Mouse (Mus musculus): ENCODE results near the gene Mastl. TPM values are rescaled to one million over a fixed set of nuclear protein-coding genes. Genes with fewer than 3 reads are reported as not detected.

The Mastl gene
- polyA plus RNA-seq, 1 experiment from 2014 or later, result 15.7 TPM

DNA sequence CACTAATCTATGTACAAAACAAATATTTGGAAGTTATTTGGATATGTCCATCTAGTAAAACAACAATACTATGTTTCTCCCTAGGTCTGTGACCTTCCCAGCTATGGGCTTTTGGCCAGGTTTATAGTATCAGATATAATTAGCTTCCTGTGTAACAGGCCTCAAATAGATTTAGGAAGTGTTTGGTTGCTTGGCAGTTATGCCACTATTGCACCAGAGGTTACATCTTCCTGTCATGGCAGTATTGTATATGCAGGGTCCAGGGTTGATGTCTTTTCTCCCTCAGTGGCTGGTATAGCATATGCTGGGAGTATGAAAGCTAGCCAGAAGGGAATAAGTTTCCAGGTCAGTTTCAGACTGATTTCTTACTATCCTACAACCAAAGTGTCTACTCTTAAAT lies 53.6 kb downstream of the Mastl start:
- Histone ChIP-seq H3K27ac (ENCODE audit: low read depth, low read length) (no peak overlapping the region), H3K36me3 (ENCODE audit: control insufficient read depth, insufficient read depth, low read length) (peaks cover 3% of the 10 kb centered on the region; the same call in 1 of the 2 replicates), H3K4me1 (ENCODE audit: control insufficient read depth, insufficient read depth, low read length) (no peaks in the 10 kb centered on the region), H3K4me2 (replicated peaks; ENCODE audit: low read depth, low read length) (no peak overlapping the region), H3K9ac (ENCODE audit: low read depth, low read length) (no peak overlapping the region), H3K27me3 (ENCODE audit: control insufficient read depth, insufficient read depth, low read length) (no peaks in the 10 kb centered on the region), H3K9me3 (ENCODE audit: control insufficient read depth, low read length) (no peaks in the 10 kb centered on the region), H3K4me3 (ENCODE audit: low read length) (no peak overlapping the region)
- no peak for ATAC-seq (ENCODE audit: low FRiP score, low TSS enrichment)

DNA sequence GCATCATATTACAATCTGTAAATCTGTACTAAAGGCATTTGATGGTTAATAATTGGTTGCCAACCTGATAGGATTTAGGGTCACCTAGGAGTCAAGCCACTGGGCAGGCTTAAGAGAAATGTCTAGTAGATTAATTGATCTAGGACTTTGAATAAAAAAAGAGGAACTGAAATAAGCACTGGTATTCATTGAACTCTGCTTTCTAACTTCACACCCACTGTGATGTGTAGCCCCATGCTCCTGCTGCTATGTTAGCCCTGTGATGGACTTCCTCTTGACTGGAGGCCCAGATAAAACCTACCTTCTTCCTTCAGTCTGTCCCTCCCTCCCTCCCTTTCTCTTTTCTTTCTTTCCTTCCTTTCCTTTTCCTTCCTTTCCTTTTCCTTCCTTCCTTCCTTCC lies 58.8 kb downstream of the Mastl start:
- no peak for ATAC-seq (ENCODE audit: low FRiP score, low TSS enrichment)
- no peaks in the 10 kb centered on the region for H3K4me1 ChIP-seq (ENCODE audit: control insufficient read depth, insufficient read depth, low read length)
- no peak overlapping the region for H3K27ac ChIP-seq (ENCODE audit: low read depth, low read length)
- H3K4me2 ChIP-seq (replicated peaks; ENCODE audit: low read depth, low read length), result no peak overlapping the region
- no peak overlapping the region for H3K9ac ChIP-seq (ENCODE audit: low read depth, low read length)
- no peaks in the 10 kb centered on the region for H3K27me3 ChIP-seq (ENCODE audit: control insufficient read depth, insufficient read depth, low read length)
- no peak overlapping the region for H3K4me3 ChIP-seq (ENCODE audit: low read length)
- H3K9me3 ChIP-seq (ENCODE audit: control insufficient read depth, low read length), result no peaks in the 10 kb centered on the region
- H3K36me3 ChIP-seq (ENCODE audit: control insufficient read depth, insufficient read depth, low read length), result peaks cover 15% of the 10 kb centered on the region

DNA sequence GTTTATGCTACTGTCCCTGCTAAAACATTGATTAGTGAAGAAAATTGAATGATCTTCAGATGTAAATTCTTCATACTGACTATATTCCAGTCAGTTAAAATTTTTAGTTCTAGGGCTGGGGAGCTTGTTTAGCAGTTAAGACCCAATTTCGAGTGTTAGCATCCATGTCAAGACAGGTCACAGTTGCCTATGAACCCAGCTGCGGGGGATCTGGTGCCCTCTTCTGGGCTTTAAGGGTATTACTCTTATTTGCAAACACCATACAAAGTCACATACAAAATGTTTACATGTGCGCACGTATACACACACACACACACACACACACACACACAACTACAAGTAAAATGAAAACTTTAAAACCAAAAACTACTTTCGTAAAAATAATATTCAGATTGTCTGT lies 63.6 kb downstream of the Mastl start:
- peaks cover 41% of the 10 kb centered on the region for H3K36me3 ChIP-seq (ENCODE audit: control insufficient read depth, insufficient read depth, low read length)
- ATAC-seq (ENCODE audit: low FRiP score, low TSS enrichment), result no peak
- no peak overlapping the region for H3K4me2 ChIP-seq (replicated peaks; ENCODE audit: low read depth, low read length)
- no peak overlapping the region for H3K27ac ChIP-seq (ENCODE audit: low read depth, low read length)
- H3K9ac ChIP-seq (ENCODE audit: low read depth, low read length), result no peak overlapping the region
- H3K4me3 ChIP-seq (ENCODE audit: low read length), result no peak overlapping the region
- H3K9me3 ChIP-seq (ENCODE audit: control insufficient read depth, low read length), result no peaks in the 10 kb centered on the region
- 54% methylated on average over 5 of the region's 5 CpGs for WGBS
- no peaks in the 10 kb centered on the region for H3K27me3 ChIP-seq (ENCODE audit: control insufficient read depth, insufficient read depth, low read length)
- no peaks in the 10 kb centered on the region for H3K4me1 ChIP-seq (ENCODE audit: control insufficient read depth, insufficient read depth, low read length)

DNA sequence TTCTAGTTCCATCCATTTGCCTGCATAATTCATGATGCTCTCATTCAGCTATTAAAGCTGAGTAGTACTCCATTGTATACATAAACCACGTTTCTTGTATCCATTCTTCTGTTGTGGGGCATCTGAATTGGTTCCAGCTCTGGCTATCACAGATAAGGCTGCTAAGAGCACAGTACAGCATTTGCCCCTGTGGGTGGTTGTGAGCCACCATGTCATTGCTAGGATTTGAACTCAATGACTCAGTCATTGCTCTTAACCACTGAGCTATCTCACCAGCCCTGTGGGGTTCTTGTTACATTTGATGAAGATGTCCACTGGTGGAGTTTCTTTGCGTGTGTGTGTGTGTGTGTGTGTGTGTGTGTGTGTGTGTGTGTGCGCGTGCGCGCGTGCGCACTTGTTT lies 71.3 kb downstream of the Mastl start:
- Histone ChIP-seq H3K4me2 (replicated peaks; ENCODE audit: low read depth, low read length) (no peak overlapping the region), H3K36me3 (ENCODE audit: control insufficient read depth, insufficient read depth, low read length) (peaks cover 24% of the 10 kb centered on the region)
- WGBS, result 96% methylated on average over 8 of the region's 8 CpGs

DNA sequence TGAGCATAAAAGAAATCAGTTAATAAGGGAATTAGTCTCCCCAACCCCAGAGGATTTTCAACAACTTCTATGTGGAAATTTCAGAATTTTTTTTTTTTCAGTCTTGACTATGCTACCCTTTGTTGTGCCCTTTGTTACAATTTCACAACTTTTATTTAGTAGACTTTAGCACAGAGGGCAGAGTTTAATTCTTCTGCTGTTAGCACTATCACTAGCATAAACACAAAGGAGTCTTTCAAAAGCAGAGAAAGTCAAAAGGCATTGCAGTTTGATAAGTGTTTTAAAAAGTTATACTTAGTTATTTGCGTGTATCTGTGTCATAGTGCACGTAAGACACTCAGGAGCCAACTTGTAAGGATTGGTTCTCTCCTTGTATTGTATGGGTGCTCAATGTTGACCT lies 77.2 kb downstream of the Mastl start:
- no peaks in the 10 kb centered on the region for H3K27me3 ChIP-seq (ENCODE audit: control insufficient read depth, insufficient read depth, low read length)
- no peak overlapping the region for H3K9ac ChIP-seq (ENCODE audit: low read depth, low read length)
- H3K9me3 ChIP-seq (ENCODE audit: control insufficient read depth, low read length), result no peaks in the 10 kb centered on the region
- no peak overlapping the region for H3K4me2 ChIP-seq (replicated peaks; ENCODE audit: low read depth, low read length)
- H3K27ac ChIP-seq (ENCODE audit: low read depth, low read length), result no peak overlapping the region
- H3K36me3 ChIP-seq (ENCODE audit: control insufficient read depth, insufficient read depth, low read length), result peaks cover 23% of the 10 kb centered on the region
- ATAC-seq (ENCODE audit: low FRiP score, low TSS enrichment), result no peak
- H3K4me3 ChIP-seq (ENCODE audit: low read length), result no peak overlapping the region
- 90% methylated on average over 2 of the region's 2 CpGs for WGBS
- H3K4me1 ChIP-seq (ENCODE audit: control insufficient read depth, insufficient read depth, low read length), result no peaks in the 10 kb centered on the region

More for the DNA sequence above, 71.3 kb downstream of the Mastl start:
- Histone ChIP-seq H3K9ac (ENCODE audit: low read depth, low read length) (no peak overlapping the region), H3K27ac (ENCODE audit: low read depth, low read length) (no peak overlapping the region), H3K4me3 (ENCODE audit: low read length) (no peak overlapping the region), H3K4me1 (ENCODE audit: control insufficient read depth, insufficient read depth, low read length) (no peaks in the 10 kb centered on the region), H3K9me3 (ENCODE audit: control insufficient read depth, low read length) (no peaks in the 10 kb centered on the region), H3K27me3 (ENCODE audit: control insufficient read depth, insufficient read depth, low read length) (no peaks in the 10 kb centered on the region)
- no peak for ATAC-seq (ENCODE audit: low FRiP score, low TSS enrichment)

DNA sequence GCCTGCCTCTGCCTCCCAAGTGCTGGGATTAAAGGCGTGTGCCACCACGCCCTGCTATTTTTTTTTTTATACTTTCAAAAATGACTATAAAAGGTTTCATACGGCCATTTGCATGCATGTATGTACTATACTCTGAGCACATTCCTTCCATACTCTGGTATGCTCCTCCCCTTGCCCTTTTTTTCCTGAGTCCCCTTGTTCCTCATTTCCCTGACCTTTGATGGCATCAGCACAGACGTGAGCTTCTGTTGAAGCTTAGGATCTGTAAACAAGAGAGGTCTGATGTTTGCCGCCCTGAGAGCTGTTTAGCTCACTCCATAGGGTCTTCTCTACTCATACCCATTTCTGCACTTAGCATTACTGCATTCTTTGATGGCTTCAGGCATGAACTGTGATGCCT lies 78.1 kb downstream of the Mastl start:
- Histone ChIP-seq H3K4me3 (ENCODE audit: low read length) (no peak overlapping the region), H3K4me1 (ENCODE audit: control insufficient read depth, insufficient read depth, low read length) (no peaks in the 10 kb centered on the region), H3K27ac (ENCODE audit: low read depth, low read length) (no peak overlapping the region), H3K9ac (ENCODE audit: low read depth, low read length) (no peak overlapping the region), H3K36me3 (ENCODE audit: control insufficient read depth, insufficient read depth, low read length) (peaks cover 23% of the 10 kb centered on the region), H3K27me3 (ENCODE audit: control insufficient read depth, insufficient read depth, low read length) (no peaks in the 10 kb centered on the region), H3K9me3 (ENCODE audit: control insufficient read depth, low read length) (no peaks in the 10 kb centered on the region), H3K4me2 (replicated peaks; ENCODE audit: low read depth, low read length) (no peak overlapping the region)
- ATAC-seq (ENCODE audit: low FRiP score, low TSS enrichment), result no peak
- 87% methylated on average over 5 of the region's 5 CpGs for WGBS

DNA sequence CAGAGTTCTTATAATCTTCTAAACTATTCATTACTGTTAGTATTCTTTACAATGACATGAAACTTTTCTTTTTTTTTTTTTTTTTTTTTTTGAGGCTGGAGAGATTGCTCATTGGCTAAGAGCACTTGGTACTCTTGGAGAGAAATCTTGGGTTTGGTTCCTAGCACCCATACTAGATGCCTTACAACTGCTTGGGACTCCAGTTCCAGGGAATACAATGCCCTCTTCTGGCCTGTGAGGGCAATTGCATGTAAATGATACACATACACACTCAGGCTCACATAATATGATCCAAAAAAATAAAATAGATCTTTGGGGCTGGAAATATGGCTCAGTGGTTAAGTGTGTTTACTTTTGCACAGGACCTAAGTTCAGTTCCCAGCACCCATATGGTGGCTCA lies 79.0 kb downstream of the Mastl start:
- Histone ChIP-seq H3K4me2 (replicated peaks; ENCODE audit: low read depth, low read length) (no peak overlapping the region), H3K27me3 (ENCODE audit: control insufficient read depth, insufficient read depth, low read length) (no peaks in the 10 kb centered on the region), H3K36me3 (ENCODE audit: control insufficient read depth, insufficient read depth, low read length) (peaks cover 21% of the 10 kb centered on the region), H3K9ac (ENCODE audit: low read depth, low read length) (no peak overlapping the region), H3K4me3 (ENCODE audit: low read length) (no peak overlapping the region), H3K4me1 (ENCODE audit: control insufficient read depth, insufficient read depth, low read length) (no peaks in the 10 kb centered on the region), H3K27ac (ENCODE audit: low read depth, low read length) (no peak overlapping the region), H3K9me3 (ENCODE audit: control insufficient read depth, low read length) (no peaks in the 10 kb centered on the region)
- no peak for ATAC-seq (ENCODE audit: low FRiP score, low TSS enrichment)

DNA sequence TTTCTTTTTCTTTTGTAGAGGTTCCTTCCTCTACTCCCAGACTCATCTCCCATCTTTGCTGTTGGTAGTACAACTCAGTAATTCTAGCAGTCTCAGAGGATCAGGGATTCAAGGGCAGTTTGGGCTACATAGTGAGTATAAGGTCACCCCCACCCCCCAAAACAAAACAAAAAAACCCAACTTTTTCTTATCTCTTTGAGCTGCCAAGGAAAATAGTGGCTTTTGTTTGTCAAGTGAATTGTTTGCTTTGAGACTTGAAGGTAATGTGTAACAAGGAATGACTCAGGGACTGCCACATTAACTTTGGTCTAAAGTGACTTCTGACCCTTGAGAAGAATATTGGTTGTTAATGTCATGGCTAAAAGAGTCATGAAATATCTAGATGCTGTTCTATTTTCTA lies 80.0 kb downstream of the Mastl start:
- H3K4me2 ChIP-seq (replicated peaks; ENCODE audit: low read depth, low read length), result no peak overlapping the region
- no peak overlapping the region for H3K9ac ChIP-seq (ENCODE audit: low read depth, low read length)
- no peaks in the 10 kb centered on the region for H3K4me1 ChIP-seq (ENCODE audit: control insufficient read depth, insufficient read depth, low read length)
- ATAC-seq (ENCODE audit: low FRiP score, low TSS enrichment), result no peak
- H3K4me3 ChIP-seq (ENCODE audit: low read length), result no peak overlapping the region
- no peaks in the 10 kb centered on the region for H3K9me3 ChIP-seq (ENCODE audit: control insufficient read depth, low read length)
- no peaks in the 10 kb centered on the region for H3K27me3 ChIP-seq (ENCODE audit: control insufficient read depth, insufficient read depth, low read length)
- H3K27ac ChIP-seq (ENCODE audit: low read depth, low read length), result no peak overlapping the region
- H3K36me3 ChIP-seq (ENCODE audit: control insufficient read depth, insufficient read depth, low read length), result peaks cover 20% of the 10 kb centered on the region

DNA sequence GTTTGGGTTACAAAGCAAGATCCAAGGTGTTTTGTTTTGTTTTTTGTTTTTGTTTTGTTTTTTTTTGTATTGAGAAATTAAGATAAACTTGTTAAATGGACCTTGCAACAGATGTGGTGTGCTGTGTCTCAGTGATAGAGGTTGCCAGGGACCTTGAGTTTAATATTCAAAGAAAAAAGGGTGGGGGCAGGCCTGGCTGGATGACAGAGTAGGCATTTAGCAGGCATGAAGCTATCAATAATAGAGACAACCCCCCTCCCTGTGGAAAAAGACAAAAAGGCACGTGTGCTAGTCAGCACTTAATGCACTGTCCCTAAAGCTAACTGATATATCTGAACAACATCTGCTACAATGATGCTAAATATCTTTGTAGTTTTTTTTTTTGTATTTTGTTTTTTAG lies 84.4 kb downstream of the Mastl start:
- Histone ChIP-seq H3K36me3 (ENCODE audit: control insufficient read depth, insufficient read depth, low read length) (0 out of 2 replicates have a peak, but pooled peaks cover 3% of the 10 kb centered on the region), H3K4me1 (ENCODE audit: control insufficient read depth, insufficient read depth, low read length) (0 out of 2 replicates have a peak, but pooled peaks cover 2% of the 10 kb centered on the region), H3K4me3 (ENCODE audit: low read length) (no peak overlapping the region), H3K27me3 (ENCODE audit: control insufficient read depth, insufficient read depth, low read length) (no peaks in the 10 kb centered on the region), H3K27ac (ENCODE audit: low read depth, low read length) (no peak overlapping the region), H3K9me3 (ENCODE audit: control insufficient read depth, low read length) (no peaks in the 10 kb centered on the region), H3K9ac (ENCODE audit: low read depth, low read length) (no peak overlapping the region), H3K4me2 (replicated peaks; ENCODE audit: low read depth, low read length) (no peak overlapping the region)
- no peak for ATAC-seq (ENCODE audit: low FRiP score, low TSS enrichment)
- WGBS, result 83% methylated on average over 1 of the region's 1 CpGs

DNA sequence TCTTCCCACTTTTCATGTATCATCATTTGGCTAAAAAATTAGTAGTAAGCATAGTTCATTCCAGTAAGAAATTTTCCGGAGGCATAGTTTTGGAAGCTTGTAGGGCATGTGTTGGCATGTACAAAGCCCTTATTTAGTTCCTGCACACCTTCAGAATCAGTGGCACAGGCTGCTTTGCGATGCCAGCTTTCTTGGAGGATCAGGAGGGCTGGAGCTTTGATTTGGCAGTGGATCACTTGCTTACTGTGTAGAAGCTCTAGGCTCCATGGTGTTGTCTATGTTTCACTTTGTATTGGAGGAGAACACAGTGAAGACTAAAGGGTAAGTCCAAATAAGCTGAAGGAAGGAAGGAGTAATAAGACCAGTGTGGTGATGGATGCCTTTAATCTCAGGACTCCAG lies 85.3 kb downstream of the Mastl start:
- no peak overlapping the region for H3K4me3 ChIP-seq (ENCODE audit: low read length)
- H3K36me3 ChIP-seq (ENCODE audit: control insufficient read depth, insufficient read depth, low read length), result 0 out of 2 replicates have a peak, but pooled peaks cover 3% of the 10 kb centered on the region
- H3K27me3 ChIP-seq (ENCODE audit: control insufficient read depth, insufficient read depth, low read length), result no peaks in the 10 kb centered on the region
- 0 out of 2 replicates have a peak, but pooled peaks cover 2% of the 10 kb centered on the region for H3K4me1 ChIP-seq (ENCODE audit: control insufficient read depth, insufficient read depth, low read length)
- no peak overlapping the region for H3K4me2 ChIP-seq (replicated peaks; ENCODE audit: low read depth, low read length)
- H3K9ac ChIP-seq (ENCODE audit: low read depth, low read length), result no peak overlapping the region
- no peaks in the 10 kb centered on the region for H3K9me3 ChIP-seq (ENCODE audit: control insufficient read depth, low read length)
- 95% methylated on average over 2 of the region's 2 CpGs for WGBS
- no peak overlapping the region for H3K27ac ChIP-seq (ENCODE audit: low read depth, low read length)
- ATAC-seq (ENCODE audit: low FRiP score, low TSS enrichment), result no peak

All from kidney, embryonic 14.5 days (tissue).